Mouse (Mus musculus) MN1 (cell line): ENCODE measurements around the gene Chil1.

Experiments
- DNase-seq: peaks from one replicate; pipeline ENCODE4 v3.0.0-alpha.2; 2016; ENCODE audit warnings: low spot score

The Chil1 gene

DNA sequence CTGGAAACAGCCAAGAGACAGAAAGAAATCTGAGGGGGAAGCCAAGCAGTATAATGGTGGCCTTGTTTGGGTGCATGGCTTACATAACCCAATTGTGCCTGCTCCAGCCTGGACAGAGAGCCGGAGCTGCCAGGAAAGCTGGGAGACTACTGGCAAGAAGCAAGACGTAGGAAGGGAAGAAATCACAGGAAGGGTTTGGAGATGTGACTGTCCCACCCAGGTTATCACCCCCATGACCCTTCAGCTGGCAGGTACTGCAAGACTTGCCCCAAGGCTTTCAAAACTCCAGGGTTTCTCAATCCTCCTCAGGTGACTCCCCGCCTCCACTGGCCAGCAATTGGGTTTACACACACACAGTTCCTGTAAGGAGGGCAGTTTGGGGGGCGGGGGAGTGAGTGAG is at the start of gene Chil1:
TSS of gene Chil1 (plus strand) at position 152 of the 400 bp plus-strand sequence.
- DNase-seq, result no peak

DNA sequence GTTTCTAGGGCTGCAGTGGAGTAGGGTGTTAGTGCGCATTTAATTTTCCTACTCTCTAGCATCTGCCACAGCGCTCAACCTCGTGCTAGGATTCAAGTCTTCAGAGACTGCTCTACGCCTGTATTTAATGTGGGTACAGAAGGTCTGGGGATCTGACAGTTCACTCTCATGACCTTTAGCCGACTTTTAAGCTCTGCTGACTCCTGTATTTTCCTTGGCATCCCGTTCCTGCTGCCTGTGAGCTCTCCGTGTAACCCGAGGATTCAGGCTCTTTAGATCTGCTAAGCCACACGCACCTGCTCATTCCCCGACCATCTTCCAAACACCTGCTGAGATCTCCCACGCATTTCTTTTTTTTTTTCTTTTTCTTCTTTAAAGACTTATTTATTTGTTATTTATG is 48.7 kb upstream of the Chil1 start:
- DNase-seq, result no peak

DNA sequence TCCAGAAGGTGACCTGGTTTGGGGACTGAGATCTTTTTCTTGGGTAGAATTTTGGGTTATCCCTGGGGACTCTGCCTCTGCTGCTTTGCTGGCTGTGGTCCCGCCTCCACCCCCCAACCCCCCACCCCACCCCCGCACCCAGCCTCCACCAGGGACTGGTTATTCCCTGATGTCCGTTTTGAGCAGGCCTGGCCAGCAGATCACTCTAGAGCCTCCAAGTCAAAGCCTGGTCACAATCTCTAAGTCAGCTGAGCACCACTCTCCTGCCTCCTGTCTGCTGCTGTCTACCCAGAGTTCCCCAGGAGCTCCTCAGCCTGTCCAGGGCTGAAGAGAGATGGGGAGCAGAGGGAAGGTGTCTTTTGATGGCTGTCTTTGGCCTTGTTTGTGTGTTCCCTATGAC is 45.6 kb upstream of the Chil1 start:
- DNase-seq, result no peak

DNA sequence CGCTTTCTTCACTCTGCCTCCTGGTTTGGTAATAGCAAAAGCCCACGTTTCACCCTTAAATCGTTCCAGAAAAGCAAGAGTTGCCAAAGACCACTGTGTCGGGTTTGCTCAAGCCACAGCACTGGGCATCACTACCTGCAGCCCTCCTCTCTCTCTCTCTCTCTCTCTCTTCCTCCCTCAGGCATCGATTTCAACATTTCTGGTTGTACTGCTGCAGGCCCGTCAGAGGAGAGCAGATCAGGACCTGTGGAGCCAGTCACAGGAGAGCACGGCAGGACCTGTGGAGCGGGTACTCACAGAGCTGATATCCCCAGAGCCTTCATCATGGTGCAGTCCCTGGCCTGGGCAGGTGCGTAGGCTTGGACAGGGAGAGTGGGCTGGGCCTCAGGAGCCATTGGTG is 43.6 kb upstream of the Chil1 start:
- DNase-seq, result no peak

DNA sequence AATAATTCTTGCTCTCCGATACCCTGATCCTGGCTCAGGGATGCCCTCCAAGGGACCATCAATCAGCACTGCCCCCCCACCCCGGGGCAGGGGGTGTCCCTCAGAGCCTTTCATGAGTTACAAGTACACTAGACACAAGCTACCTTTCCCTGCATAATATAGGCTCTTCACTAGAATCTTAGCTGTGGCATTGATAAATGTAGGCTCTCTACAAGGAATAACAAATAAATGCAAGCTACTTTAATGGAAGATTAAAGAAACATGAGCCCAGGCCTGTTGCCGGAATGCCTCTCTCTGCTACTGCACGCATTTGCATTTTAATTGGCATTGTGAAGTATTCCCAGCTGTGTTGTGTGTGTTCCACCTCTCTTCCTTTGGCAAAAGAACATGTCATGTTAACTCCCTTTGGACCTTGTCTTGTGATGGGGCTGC is 39.6 kb upstream of the Chil1 start:
- DNase-seq, result no peak

DNA sequence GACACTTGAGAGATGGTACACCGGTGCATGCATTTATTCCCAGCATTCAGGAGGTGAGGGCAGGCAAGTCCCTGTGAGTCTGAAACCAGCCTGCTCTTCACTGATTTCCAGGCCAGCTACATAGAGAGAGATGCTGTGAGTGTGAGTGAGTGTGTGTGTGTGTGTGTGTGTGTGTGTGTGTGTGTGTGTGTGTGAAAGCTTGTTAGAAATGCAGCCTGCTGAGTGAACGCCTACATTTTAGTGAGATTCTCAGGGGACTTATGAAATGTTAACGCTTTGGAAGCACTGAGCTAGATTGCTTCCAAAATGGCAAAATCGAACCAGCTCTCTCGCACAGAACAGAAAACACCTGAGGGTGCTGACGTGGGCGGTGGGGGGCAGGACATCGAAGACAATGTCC is 35.9 kb upstream of the Chil1 start:
- no peak for DNase-seq

DNA sequence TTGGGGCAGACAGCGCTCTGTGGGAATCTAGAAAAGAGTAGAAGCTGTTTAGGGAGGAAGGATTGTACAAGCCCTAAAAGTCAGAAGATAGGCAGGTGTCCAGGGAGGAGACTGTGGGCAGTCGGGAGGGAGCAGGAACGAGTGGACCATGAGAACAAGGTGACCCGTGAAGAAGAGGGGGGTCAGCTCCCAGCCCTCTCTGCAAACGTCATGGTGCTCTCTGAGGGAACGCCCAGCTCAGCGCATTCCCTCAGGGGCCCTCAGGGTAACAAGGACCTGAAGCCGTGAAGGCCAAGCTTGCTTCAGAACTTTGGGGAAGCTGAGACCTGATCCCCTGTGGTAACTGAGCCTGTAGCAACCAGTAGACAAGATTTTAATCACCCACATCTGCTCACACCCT is 31.9 kb upstream of the Chil1 start:
- DNase-seq, result no peak

DNA sequence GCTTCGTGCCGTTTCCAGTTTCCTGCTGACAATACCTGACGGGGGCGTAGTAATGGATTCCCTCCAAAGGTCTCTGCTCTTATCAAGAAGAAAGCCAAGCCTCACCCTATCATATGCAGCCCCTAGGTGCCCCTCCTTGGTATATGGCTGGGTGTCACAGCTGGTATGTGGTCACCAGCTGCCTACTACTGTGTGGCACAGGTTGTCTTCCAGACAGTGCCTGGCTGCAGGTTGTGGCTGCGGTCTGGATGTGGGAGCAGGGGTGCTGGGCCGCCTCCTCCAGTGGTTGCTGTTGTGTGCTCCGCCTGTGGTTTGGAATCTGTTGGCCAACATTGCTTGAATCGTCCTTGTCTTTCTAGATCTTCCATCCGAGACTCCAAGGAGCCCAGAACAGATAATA is 31.2 kb upstream of the Chil1 start:
- no peak for DNase-seq

DNA sequence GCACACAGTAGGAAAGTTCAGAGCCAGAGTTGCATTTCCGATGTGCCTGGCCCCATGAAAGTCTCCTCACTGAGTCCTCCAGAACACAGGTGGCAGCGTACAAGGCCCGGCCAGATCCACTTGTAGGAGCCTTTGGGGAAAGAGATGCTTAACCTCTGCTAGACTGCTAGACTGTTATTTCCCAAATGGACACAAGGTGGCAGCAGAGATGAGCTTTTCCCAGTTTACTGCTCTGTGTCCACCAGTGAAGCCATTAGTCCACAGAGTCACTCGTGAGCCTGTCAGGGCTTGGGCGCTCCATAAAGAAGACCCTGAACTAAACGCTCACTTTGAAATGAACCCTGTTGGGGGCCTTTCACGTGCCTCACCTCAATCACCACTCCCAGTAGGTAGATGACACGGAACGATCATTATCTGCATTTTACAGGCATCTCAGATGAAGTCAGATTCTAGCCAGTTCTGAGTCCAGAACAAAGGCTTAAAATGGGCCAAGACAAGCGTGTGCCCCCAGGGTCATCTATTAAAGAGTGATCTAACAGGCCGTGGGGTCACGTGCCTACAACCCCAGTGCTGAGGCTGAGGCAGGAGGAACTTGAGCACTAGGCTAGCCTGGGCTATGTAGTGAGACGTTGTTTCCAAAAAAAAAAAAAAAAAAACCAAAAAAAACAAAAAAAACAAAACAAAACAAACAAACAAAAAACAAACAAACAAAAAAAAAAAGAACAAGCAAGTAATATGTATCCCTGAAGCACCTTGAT is 30.1 kb upstream of the Chil1 start:
- DNase-seq, result peak; percentile 92

DNA sequence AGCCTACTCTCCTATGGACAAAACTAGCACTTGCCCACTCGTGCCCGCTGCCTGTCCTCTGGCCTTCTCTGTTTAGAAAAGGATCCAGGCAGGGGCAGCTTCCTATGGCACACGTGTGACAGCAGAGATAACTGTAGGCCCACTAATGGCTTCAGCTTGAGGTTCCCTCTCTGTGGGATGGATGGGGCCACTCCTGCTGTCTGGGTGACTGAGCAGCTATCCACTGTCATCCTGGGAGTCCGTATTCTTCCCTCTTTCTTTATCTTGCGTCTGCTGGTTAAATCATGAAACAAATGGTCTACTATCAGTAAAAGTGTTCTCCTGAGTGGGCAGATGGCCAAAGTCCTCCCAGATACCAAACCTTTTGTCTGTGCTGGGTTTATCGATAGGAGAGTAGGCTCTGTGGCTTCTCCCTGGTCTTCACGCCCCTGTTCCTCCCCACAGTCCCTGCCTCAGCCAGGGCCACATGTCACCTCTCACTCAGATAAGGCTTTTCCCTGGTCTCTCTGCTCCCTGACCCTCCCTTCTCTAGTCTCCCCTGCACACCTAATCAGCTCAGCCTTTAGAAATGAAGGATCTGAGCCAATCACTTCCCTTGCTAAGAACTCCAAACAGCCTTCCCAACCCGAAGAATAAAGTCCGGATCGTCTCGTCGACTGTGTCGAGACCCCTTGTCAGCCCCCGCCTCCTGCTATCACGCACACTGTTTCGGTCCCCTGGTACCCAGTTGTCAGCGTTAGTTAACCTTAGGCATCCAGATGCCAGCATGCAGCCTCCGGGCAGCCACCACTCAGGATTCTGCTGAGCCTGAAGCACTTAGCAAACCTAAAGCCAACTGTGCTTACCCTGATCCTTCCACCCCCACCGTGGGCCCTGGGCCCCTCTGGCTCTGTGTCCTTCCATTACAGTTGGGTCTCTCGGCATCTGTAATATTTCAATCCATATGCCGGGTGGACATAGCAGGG is 29.1 kb upstream of the Chil1 start:
- DNase-seq, result no peak

DNA sequence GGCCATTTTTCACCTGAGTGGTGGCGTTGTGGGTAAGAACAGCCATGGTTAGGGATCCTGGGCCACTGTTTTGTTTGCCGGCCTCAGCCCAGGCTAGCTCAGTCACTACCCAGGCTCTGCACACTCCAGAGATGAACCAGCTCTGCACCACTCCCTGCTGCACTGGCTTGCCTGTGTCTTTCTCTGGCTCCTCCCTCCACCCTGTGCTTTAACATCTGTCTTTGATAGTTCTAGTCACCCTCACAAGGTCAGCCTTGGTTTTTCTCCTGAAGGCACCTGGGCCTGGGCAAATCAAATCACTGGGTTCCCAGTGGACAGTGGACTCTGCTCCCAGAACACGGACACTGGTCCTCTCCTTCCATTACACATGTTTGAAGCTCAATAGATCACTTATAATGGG is 27.9 kb upstream of the Chil1 start:
- DNase-seq, result no peak

DNA sequence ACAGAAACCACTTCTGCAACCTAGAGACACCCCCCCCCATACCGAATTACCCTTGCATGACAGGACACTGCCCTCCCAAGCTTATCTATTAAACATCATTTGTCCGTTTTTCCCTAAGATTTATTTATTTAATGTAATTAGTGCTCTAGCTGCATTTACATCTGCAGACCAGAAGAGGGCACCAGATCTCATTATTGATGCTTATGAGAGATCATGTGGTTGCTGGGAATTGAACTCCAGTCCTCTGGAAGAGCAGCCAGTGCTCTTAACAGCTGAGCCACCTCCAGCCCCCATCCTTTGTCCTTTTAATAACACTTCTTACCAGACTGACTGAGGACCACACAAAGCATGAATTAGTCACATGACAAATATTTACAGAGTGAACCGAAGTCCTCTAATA is 27.3 kb upstream of the Chil1 start:
- no peak for DNase-seq

DNA sequence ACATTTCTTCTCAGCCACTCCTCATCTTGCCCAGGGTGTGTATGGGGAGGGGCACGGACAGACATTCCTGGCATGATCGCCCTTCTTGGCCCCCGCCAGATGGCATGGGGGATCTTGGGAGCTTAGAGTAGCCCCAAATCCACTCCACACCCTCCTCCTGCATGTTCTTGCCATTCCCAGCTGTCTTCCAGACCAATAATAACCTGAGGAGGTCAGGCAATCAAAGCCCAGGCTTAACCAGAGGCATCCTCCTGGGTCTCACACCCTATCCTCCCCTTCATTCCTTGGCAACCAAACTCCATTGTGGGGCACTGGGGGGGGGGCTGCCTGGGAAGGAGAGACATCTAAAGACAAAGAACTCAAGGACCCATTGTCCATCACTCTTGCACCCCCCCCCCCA is 21.6 kb upstream of the Chil1 start:
- DNase-seq, result no peak

DNA sequence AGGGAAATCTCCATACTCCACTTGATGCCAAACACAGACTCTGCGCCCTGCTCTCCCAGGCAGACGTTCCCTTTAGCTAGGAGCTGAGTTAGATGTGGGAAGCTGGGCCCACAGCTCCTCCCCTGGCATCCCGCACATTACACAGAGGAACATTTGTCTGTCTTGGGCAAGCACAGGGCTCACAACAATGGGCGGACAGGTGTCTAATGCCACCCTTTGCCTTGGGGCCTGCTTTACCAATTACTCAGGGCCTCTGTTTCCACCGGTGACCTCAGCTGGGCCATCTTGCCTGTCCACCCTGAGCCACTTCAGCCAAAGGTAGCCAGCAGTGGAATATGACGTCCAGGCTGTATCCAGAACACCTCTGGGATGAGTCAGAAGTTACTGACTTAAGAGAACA is 20.6 kb upstream of the Chil1 start:
- no peak for DNase-seq

DNA sequence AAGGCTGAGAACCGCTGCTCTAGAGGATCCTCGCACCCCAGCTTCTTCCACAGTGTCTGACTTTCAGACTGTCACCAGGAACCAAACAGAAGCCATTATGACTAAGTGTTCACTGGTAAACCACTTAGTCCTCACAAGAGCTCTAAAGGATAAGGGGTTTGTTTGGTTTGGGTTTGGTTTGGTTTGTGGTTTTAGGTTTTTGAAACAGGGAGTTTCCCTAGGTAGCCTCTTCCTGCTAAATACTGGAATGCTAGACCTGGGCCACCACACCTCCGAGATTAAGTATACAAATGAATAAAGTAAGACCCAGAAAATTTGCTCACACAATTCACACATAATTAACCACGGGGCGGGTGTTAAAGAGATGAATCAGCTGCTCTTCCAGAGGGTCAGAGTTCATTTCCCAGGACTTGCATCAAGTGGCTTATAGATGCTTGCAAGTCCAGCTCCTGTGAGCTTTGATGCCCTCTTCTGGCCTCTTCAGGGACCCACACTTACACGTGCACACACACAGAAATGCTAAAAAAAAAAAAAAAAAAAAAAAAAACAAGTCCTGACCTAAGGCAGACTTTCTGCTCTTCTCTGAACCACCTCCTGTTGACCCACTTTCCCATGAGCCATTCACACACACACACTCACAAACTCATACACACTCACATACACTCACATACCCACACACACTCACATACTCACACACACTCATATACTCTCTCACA is 19.3 kb upstream of the Chil1 start:
- no peak for DNase-seq

DNA sequence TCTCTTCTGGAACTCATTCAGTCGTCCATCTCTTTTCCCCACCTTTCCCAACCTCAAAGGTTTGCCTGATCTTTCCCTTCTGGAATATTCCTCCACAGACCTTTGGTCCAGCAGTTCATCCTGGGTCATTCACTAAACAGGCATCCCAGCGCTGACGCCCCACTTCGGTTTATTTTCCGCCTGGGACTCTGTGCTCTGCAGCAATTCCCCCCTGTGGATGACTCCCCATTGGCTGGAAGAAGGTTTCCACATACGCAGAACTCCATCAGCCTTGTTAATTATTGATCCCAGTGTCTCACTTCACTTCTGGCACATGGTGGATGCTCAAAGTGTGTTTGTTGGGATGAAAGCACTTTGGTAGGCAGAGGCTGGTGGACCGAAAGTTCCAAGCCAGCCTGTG is 18.5 kb upstream of the Chil1 start:
- DNase-seq, result no peak

DNA sequence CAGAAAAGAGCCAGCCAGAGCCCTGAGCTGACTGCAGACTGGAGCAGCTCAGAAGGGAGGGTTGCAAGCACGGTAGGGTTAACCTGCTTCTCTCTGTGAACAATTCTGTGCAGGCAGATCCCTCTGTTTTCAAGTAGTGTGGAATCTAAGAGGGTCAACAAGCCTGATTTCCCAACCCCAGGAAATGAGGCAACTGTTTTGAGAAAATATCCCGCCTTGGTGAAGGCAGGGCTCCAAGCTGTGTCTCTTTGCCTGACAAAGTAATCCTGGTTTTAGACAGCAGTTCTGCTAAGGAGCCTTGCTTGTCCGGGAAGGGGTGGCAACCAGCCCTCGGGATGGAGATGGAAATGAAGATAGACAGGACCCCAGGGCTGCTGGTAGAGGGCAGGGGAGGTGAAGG is 17.5 kb upstream of the Chil1 start:
- DNase-seq, result no peak

DNA sequence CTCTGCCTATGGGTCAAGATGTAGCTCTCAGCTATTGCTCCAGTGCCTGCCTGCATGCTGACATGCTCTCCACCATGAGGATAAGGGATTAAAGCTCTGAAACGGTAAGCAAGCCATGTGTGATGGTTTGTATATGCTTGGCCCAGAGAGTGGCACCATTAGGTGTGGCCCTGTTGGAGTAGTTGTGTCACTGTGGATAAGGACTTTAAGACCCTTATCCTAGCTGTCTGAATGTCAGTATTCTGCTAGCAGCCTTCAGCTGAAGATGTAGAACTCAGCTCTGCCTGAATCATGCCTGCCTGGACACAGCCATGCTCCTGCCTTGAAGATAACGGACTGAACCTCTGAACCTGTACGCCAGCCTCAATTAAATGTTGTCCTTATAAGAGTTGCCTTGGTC is 15.4 kb upstream of the Chil1 start:
- DNase-seq, result no peak

DNA sequence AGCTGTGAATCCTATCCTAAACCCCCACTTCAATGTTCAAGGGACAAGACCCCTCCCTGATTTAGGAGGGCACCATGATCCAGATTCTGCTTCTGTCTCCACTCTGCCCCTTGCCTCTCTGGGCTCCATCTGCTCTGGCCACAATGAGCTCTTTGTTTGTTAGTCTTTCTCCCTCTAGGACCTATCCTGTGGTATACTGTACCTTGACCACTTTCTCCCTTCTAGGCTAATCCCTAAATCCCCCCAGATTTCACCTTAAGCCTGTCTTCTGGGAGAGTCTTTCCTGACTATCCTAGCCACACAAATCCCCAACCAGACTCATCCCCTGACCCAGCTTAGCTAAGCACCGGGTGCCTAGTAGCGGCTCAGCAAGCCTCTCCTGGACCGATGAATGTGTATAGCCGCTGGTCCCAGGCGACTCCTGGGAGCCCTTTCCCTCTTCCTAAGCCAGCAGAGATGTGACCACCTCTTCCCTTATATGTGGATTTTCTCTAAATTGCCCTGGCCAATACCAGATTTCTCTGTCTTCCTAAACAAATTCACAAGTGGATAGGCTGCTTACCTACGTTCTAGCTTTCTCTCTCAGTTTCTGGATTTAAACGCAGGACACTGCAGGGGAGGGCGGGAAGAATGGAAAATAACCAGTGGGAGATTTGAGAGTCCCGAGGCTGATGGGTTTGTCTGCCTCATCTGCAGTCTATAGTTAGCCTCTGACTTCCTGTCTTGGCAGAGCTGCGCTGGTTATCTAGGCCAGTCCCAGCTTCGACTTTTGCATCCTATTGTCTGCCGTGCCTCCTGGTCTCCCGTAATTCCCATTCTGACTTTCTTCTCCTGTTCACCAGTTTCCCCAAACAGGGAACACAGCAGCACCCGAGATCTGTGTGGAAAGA is 14.3 kb upstream of the Chil1 start:
- DNase-seq, result no peak

DNA sequence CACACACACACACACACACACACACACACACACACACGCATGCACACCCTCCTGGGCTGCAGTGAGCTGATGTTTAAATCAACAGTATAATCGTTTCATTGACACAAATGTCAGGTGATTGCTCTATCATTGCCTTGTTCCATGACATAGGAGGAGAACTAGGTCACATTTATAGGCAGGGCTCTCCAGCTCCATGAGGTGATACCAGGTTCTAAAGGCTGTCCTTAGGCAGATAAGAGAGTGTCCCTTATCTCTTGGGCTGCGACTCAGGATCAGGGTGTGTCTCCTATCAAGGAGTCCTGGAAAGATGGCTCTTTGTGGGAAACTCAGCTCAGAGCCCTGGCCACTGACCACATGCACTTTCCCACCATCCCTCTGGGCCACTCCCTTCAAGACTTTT is 13.4 kb upstream of the Chil1 start:
- no peak for DNase-seq

DNA sequence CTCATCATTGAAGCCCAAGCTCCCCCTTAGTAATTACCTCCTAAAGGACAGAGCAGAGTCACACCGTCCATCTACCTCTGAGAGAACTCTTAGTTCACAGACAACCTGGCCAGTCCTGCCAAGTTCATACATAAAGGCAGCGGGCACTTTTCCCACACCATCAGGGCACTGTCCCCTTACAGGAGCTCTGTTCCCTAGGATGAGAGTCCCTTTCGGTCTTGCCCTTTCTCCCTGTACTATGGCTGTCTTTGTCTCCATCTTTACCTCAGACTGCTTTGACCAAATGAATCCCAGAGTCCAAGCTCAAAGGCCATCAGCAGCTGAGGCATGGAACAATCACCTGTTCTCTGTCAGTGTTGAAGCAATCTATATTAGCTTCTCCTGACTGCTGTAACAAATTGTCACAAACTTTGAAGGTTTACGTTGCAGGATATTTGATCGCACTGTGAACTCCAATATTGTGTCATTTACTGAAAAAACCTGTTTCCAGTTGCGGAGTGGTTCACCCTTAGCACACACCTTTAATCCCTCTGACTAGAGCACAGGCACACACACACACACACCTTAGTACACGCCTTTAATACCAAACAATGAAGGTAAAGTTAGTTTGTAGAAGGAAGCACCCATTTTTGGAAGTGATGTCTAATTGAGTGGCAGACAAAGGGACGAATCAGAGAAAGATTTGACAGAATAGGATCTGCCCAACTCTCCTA is 12.8 kb upstream of the Chil1 start:
- DNase-seq, result no peak
